Mouse (Mus musculus) embryonic facial prominence, embryonic 13.5 days (tissue): ENCODE measurements around the gene Angptl8. TPM values are rescaled to one million over a fixed set of nuclear protein-coding genes. Genes with fewer than 3 reads are reported as not detected.
"Not testable (repeated sequence)": the region's sequence is repeated elsewhere in the genome, so short reads cannot be mapped to it uniquely, and the experiment has no call there.

Source experiments
- ATAC-seq: fragments of 200-750 bp; cut with Nextera tagmentation; 2 replicates; pipeline ENCODE4 v1.8.0; 2017; ENCODE audit warnings: low read depth; ENCODE audit not compliant: insufficient number of reproducible peaks, insufficient read depth, low FRiP score, low TSS enrichment
- H3K27ac ChIP-seq: fragments of 300-500 bp; sonication (generic); 2 replicates; pipeline ENCODE4 v1.5.1; 2015; ENCODE audit warnings: moderate library complexity, mild to moderate bottlenecking, inconsistent platforms
- H3K27me3 ChIP-seq: fragments of 300-500 bp; sonication (generic); 2 replicates; pipeline ENCODE4 v1.6.1; 2015; ENCODE audit warnings: mild to moderate bottlenecking, inconsistent platforms
- H3K36me3 ChIP-seq: fragments of 300-500 bp; sonication (generic); 2 replicates; pipeline ENCODE4 v1.6.1; 2015; ENCODE audit warnings: mild to moderate bottlenecking, inconsistent platforms
- H3K4me1 ChIP-seq: fragments of 300-500 bp; sonication (generic); 2 replicates; pipeline ENCODE4 v1.6.1; 2015; ENCODE audit warnings: inconsistent platforms
- H3K4me2 ChIP-seq: fragments of 300-500 bp; sonication (generic); 2 replicates; pipeline ENCODE4 v1.6.1; 2015; ENCODE audit warnings: moderate library complexity, mild to moderate bottlenecking, inconsistent platforms
- H3K4me3 ChIP-seq: fragments of 300-500 bp; sonication (generic); 2 replicates; pipeline ENCODE4 v1.5.1; 2015; ENCODE audit warnings: mild to moderate bottlenecking, inconsistent platforms
- H3K9ac ChIP-seq: fragments of 300-500 bp; sonication (generic); 2 replicates; pipeline ENCODE4 v1.6.1; 2015; ENCODE audit warnings: mild to moderate bottlenecking, inconsistent platforms
- H3K9me3 ChIP-seq: fragments of 300-500 bp; sonication (generic); 2 replicates; pipeline ENCODE4 v1.6.1; 2016; ENCODE audit warnings: inconsistent platforms
- WGBS: fragments of 180-500 bp; shearing (Covaris S2); methylation state at CpG from one replicate; pipeline ENCODE4 v1.1.7; 2015; ENCODE audit warnings: mixed read lengths; 5-methylcytosine and 5-hydroxymethylcytosine counted together
- microRNA-seq: library from miRNA; unstranded; fragments of <30 nt; microRNA quantifications from one replicate; pipeline ENCODE4, GENCODE M21; 2016
- polyA plus RNA-seq: library from polyadenylated mRNA; unstranded; fragments of >200 nt; fragmentation: Nextera tagmentation; extraction: Ambion mirVana; gene quantifications from 2 replicates; pipeline ENCODE4 v1.2.1, GENCODE M21; 2015

The Angptl8 gene
- polyA plus RNA-seq, 1 experiment from 2014 or later = 0.74 TPM

- not testable (repeated sequence) for H3K4me2 ChIP-seq, H3K27me3 ChIP-seq, H3K9ac ChIP-seq, H3K27ac ChIP-seq, H3K4me1 ChIP-seq, H3K9me3 ChIP-seq, H3K36me3 ChIP-seq, H3K4me3 ChIP-seq, ATAC-seq
- 53% methylated on average over 7 of the region's 7 CpGs for WGBS
These were observed 34.0 kb downstream of the Angptl8 start for GRCm38 (mm10) chr9:21869290-21869689.

GRCm38 (mm10) chr9:21870879-21871524 is 35.7 kb downstream of the Angptl8 start:
- WGBS = 14% methylated on average over 20 of the region's 20 CpGs
- Histone ChIP-seq H3K36me3 (no peaks in the 10 kb centered on the region), H3K4me2 (peak overlapping the region; percentile 45), H3K9ac (no peak overlapping the region), H3K4me1 (no peaks in the 10 kb centered on the region), H3K9me3 (no peaks in the 10 kb centered on the region), H3K27ac (no peak overlapping the region), H3K27me3 (peaks cover 9% of the 10 kb centered on the region; the same call in 1 of the 2 replicates), H3K4me3 (no peak overlapping the region)
- ATAC-seq = no peak

GRCm38 (mm10) chr9:21872204-21872603 is 36.9 kb downstream of the Angptl8 start:
- ATAC-seq = no peak
- no peak overlapping the region for H3K9ac ChIP-seq
- H3K27ac ChIP-seq = no peak overlapping the region
- no peak overlapping the region for H3K4me2 ChIP-seq
- H3K36me3 ChIP-seq = no peaks in the 10 kb centered on the region
- H3K4me1 ChIP-seq = no peaks in the 10 kb centered on the region
- peaks cover 9% of the 10 kb centered on the region; the same call in 1 of the 2 replicates for H3K27me3 ChIP-seq
- H3K9me3 ChIP-seq = no peaks in the 10 kb centered on the region
- WGBS = 55% methylated on average over 4 of the region's 4 CpGs
- H3K4me3 ChIP-seq = no peak overlapping the region

- no peak overlapping the region for H3K4me3 ChIP-seq
- no peak overlapping the region for H3K27ac ChIP-seq
- H3K9me3 ChIP-seq = no peaks in the 10 kb centered on the region
- no peaks in the 10 kb centered on the region for H3K36me3 ChIP-seq
- no peaks in the 10 kb centered on the region for H3K4me1 ChIP-seq
- peaks cover 5% of the 10 kb centered on the region; the same call in 1 of the 2 replicates for H3K27me3 ChIP-seq
- no peak overlapping the region for H3K4me2 ChIP-seq
- no peak overlapping the region for H3K9ac ChIP-seq
- WGBS = 58% methylated on average over 3 of the region's 3 CpGs
- no peak for ATAC-seq
These were observed 41.3 kb downstream of the Angptl8 start for GRCm38 (mm10) chr9:21876601-21877000.

Small RNAs within 50 kb of the gene (microRNA-seq; reads per million reads assigned to microRNA genes)
- 3.3 reads per million, percentile 12 among the genes with 10 or more reads in this experiment for gene Mir7083

Other genes starting within 250 kb of the Angptl8 start
- gene Timm29, start 242.8 kb upstream of the Angptl8 start, polyA plus RNA-seq = 30.4 and 32.1 TPM in 2 replicates
- gene Yipf2, start 242.7 kb upstream of the Angptl8 start, polyA plus RNA-seq = 23.8 and 27.8 TPM in 2 replicates
- 94.4 and 102 TPM in 2 replicates for gene Smarca4, start 219.3 kb upstream of the Angptl8 start, polyA plus RNA-seq
- 31.2 and 37.3 TPM in 2 replicates for gene Ldlr, start 112.0 kb upstream of the Angptl8 start, polyA plus RNA-seq
- 105 and 111 TPM in 2 replicates for gene Spc24, start 75.2 kb upstream of the Angptl8 start, polyA plus RNA-seq
- gene Kank2, start 36.8 kb upstream of the Angptl8 start, polyA plus RNA-seq = 20.8 and 22.6 TPM in 2 replicates
- gene Dock6, start 17.1 kb downstream of the Angptl8 start, polyA plus RNA-seq = 27.4 and 29.2 TPM in 2 replicates
- gene Rab3d, start 82.7 kb downstream of the Angptl8 start, polyA plus RNA-seq = 16.6 and 18.2 TPM in 2 replicates
- gene Ccdc159, start 92.0 kb downstream of the Angptl8 start, polyA plus RNA-seq = 4.1 and 4.3 TPM in 2 replicates
- gene Tmem205, start 92.0 kb downstream of the Angptl8 start, polyA plus RNA-seq = 44.5 and 46.7 TPM in 2 replicates
- gene Plppr2, start 101.5 kb downstream of the Angptl8 start, polyA plus RNA-seq = 12.7 and 14.5 TPM in 2 replicates
- gene Swsap1, start 120.2 kb downstream of the Angptl8 start, polyA plus RNA-seq = 5.2 and 7.3 TPM in 2 replicates
- 8.5 and 9.3 TPM in 2 replicates for gene Epor, start 128.0 kb downstream of the Angptl8 start, polyA plus RNA-seq
- gene Rgl3, start 153.9 kb downstream of the Angptl8 start, polyA plus RNA-seq = 0.59 and 0.94 TPM in 2 replicates
- gene Ccdc151, start 167.1 kb downstream of the Angptl8 start, polyA plus RNA-seq = 1.2 and 1.8 TPM in 2 replicates
- 120 and 125 TPM in 2 replicates for gene Prkcsh, start 167.3 kb downstream of the Angptl8 start, polyA plus RNA-seq
- 2.5 and 3.0 TPM in 2 replicates for gene Elavl3, start 216.5 kb downstream of the Angptl8 start, polyA plus RNA-seq
- gene Gm49318, start 235.7 kb downstream of the Angptl8 start, polyA plus RNA-seq = not detected in 2 replicates
- gene Zfp653, start 235.9 kb downstream of the Angptl8 start, polyA plus RNA-seq = 13.0 and 13.6 TPM in 2 replicates
- gene Ecsit, start 249.9 kb downstream of the Angptl8 start, polyA plus RNA-seq = 35.5 and 40.9 TPM in 2 replicates